Mouse (Mus musculus) c-Kit-negative CD71-positive TER-119-positive erythroid progenitor cells, embryonic 14.5 days (primary cell): ENCODE measurements around the gene Gipc2.

Source experiments
- DNase-seq: peaks from one replicate; pipeline ENCODE4 v3.0.0-alpha.2; 2013; ENCODE audit warnings: low read depth, low spot score

Gipc2 gene

GRCm38 (mm10) chr3:152190679-152191477, 24.8 kb upstream of the Gipc2 start:
- no peak for DNase-seq

GRCm38 (mm10) chr3:152189306-152189705, 23.3 kb upstream of the Gipc2 start:
- no peak for DNase-seq

- no peak for DNase-seq
Measured at GRCm38 (mm10) chr3:152186106-152186505, 20.1 kb upstream of the Gipc2 start.

- no peak for DNase-seq
Measured at GRCm38 (mm10) chr3:152183522-152183921, 17.5 kb upstream of the Gipc2 start.

DNA sequence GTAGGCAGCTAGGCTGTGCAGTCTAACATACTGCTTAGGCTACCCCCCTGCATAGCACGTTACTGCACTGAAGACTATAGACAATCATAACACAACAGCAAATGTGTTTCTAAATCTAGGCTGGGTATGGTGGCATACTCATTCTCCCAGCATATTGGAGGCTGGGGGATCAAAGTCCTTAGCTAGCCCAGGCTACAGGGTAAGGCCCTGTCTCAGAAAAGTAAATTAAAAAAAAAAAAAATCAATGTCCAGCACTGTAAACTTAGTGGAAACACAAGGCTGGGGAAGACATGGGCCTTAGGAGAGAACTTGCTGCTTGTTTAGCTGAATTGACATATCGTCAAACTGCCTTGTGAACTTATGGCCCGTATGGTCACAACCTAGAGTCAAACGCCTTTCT, 14.6 kb upstream of the Gipc2 start:
- no peak for DNase-seq

- DNase-seq: no peak
Measured at GRCm38 (mm10) chr3:152179285-152179684, 13.3 kb upstream of the Gipc2 start.

DNA sequence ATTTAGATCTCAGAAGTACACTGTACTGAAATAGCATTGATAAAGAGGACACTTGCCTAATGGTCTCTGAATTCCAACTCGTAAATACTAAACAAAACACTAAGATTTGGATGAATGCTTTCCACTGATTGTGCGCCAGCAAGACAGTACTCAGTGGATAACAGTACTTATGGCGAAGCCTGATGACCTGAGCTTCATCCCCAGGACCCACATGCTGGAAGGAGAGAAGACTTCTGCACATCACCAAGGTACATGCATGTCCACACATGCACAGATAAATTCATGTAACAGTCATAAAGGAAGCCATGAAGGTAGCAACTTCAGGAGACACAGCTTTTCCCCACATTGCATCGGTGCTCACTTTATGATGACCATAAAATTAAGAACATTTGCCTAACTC, 12.8 kb upstream of the Gipc2 start:
- no peak for DNase-seq

DNA sequence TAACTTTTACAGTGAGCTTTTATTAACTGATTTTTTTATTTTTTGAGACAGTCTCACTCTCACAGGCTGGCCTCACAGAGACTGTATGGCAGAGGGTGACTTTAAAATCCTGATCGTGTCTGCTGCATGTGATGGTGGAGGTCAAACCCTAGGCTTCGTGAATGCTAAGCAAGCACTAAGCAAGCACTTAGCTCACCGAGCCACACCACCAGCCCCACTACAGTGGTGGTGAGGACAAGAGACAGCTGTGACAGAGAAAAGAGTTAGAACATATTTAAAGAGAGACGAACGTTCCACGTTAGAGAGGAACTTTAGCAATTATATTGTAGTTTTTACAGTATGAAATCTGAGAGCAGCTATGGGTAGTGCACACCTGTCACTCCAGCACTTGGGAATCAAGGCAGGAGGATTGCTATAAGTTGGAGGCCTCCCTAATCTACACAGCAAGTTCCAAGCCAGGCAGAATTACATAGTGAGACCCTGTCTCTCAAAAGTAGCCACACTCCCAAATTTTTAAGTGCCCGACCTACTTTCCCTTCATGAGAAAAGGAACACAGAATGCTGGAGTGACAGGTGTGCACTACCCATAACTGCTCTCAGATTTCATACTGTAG, 6.4 kb upstream of the Gipc2 start:
- DNase-seq: no peak

DNA sequence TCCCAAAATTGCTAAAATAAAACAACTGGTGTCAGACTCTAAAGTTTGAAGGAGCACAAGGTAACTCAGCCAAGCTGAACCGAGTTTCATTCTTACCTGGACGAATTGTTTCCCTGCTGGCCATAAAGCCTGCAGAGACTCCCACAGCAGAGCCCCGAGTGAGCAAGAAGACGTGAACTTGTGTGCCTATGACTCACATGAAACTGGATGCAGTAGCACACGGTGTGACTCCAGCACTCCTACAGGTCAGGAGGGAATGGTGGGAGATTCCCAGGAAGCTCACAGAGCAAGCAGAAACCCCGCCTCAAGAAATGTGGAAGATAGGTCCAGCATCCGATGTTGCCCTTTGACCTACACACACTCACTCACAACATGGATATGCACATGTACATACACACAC, 5.8 kb upstream of the Gipc2 start:
- DNase-seq: no peak

- no peak for DNase-seq
Measured at GRCm38 (mm10) chr3:152171236-152171635, 5.2 kb upstream of the Gipc2 start.

DNA sequence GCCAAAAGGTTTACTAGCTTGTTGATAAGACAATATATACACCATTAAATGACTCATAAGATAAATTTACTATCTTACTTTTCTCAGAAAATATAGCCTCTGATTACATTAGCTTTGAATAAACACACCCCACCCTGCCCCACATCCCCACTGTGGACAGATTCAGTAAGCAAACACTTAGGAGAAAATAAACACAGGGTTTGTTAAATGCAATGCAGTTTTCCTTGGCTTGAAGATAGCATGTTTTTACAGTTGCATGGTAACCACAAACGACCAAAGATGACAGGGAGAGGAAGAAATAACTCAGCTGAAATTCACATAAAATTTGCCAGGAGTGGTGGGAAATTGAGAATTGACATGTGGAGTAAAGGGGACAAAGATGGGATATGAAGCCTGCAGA, 4.4 kb upstream of the Gipc2 start:
- no peak for DNase-seq

GRCm38 (mm10) chr3:152168007-152168406, 2.0 kb upstream of the Gipc2 start:
- DNase-seq: no peak

- DNase-seq: no peak
Measured at GRCm38 (mm10) chr3:152166699-152167451, 845 bp upstream of the Gipc2 start.

GRCm38 (mm10) chr3:152165351-152166098, 505 bp downstream of the Gipc2 start:
- DNase-seq: no peak

DNA sequence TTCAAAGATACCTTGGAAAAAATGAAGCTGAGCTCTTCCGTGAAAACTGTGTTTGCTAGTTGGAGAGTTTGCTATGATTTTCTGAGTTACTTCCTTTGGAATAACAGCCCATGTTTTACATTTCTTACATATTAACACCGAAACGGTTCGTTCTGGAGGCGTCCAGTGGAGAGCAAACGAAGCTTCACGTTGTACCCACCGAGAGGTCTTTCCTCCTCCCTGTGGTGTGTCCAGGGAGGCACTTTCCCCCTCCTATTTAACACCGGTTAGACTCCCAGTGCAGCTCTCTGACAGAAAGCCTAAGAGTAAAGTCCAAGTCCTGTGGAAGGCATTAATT, 1.0 kb downstream of the Gipc2 start:
- no peak for DNase-seq

- DNase-seq: no peak
Measured at GRCm38 (mm10) chr3:152163320-152163719, 2.7 kb downstream of the Gipc2 start.

- DNase-seq: no peak
Measured at GRCm38 (mm10) chr3:152160607-152161006, 5.4 kb downstream of the Gipc2 start.

- no peak for DNase-seq
Measured at GRCm38 (mm10) chr3:152159321-152159720, 6.7 kb downstream of the Gipc2 start.

DNA sequence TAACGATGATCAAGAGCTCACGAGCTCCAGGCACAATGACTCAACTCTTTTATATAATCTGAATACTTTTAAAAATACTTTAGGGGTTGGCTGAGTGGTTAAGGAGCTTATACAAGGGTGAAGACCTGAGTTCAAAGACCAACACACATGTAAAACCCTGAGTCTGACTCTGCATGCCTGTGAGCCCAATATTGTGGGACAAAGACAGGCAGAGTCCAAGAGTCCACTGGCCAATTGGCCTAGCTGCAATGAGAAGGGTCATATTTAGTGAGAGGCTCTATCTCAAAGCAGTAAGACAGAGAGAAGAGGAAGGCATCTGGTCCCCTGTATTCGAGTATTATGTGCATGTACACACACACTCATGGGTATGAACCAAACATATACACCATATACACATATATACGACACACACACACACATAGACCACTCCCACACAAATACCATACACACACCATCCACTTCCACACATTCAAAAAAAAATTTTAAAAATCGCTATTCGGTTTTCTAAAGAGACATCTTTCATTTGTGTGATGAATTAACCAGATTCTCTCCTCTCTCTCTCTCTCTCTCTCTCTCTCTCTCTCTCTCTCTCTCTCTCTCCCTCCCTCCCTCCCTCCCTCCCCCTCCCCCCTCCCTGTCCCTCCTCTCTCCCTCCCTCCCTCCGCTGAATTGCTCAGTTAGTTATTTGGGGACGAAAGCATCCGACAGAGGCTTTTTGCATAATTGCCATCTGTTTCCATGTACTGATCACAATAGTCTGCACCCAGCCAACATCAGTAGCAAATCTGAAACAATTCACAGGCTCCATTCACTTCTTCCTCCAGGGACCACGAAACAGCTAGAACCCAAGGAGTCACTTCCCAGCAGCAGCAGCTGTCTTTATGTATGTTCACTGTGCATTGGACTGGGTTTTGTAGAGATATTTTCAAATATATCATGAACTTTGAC, 7.4 kb downstream of the Gipc2 start:
- DNase-seq: no peak

DNA sequence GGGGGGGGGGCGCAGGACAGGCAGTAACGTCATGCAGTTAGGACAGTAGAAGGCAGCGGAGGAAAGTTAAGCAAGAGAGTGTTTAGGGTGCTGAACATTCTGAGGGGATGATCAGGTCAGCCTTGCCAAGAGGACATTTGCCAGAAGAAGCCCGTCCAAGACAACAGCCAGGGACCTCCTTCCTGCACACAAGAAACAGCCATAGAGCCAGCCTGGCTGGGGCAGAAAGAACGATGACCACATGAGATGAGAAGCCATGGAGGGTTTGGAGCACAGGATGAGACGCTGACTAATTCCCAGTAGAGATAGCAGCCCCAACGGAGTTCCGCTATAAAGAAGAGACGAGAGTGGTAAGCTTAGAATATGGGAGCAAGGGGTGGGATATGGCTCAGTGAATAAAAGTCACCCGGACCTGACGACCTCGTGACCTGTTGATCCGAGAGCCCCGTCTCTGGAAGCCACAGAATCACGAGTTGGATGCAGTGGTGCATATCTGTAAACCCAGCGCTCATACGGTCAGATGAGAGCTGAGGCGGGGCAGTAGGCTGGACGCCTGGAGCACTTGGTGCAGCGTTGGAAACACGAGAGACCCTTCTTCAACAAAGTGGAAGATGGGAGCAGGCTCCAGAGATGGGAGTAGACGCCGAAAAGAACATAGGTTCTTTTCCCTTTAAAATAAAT, 9.1 kb downstream of the Gipc2 start:
- DNase-seq: no peak
